Mouse (Mus musculus) lung, postnatal 14 days (tissue): ENCODE data around the gene Mars.
A peak's percentile ranks its signal among the peaks of the same experiment; 100 is the strongest.

ENCODE experiments used
- DNase-seq: peaks from one replicate; pipeline ENCODE4 v3.0.0; 2021

The Mars gene

GRCm38 (mm10) chr10:127311476-127312355 is at the start of gene Mars:
TSS of gene Mars (minus strand) at chr10:127311786.
- DNase-seq: peak; percentile 95

- no peak for DNase-seq
Observed at GRCm38 (mm10) chr10:127360714-127361113, 49.1 kb upstream of the Mars start.

GRCm38 (mm10) chr10:127355336-127355735 is 43.8 kb upstream of the Mars start:
- DNase-seq: no peak

- DNase-seq: no peak
Observed at GRCm38 (mm10) chr10:127353909-127354895, 42.6 kb upstream of the Mars start, which contains the start of gene Inhbe. TSS of gene Inhbe (minus strand) at chr10:127354411.

GRCm38 (mm10) chr10:127352766-127353165 is 41.2 kb upstream of the Mars start:
- no peak for DNase-seq

GRCm38 (mm10) chr10:127352187-127352586 is 40.6 kb upstream of the Mars start:
- no peak for DNase-seq

GRCm38 (mm10) chr10:127351719-127352118 is 40.1 kb upstream of the Mars start:
- DNase-seq: no peak

- DNase-seq: no peak
Observed at GRCm38 (mm10) chr10:127351285-127351595, 39.7 kb upstream of the Mars start.

GRCm38 (mm10) chr10:127350594-127351284 is 39.2 kb upstream of the Mars start:
- peak; percentile 78 for DNase-seq

- DNase-seq: no peak
Observed at GRCm38 (mm10) chr10:127349810-127350209, 38.2 kb upstream of the Mars start.

GRCm38 (mm10) chr10:127348957-127349356 is 37.4 kb upstream of the Mars start:
- DNase-seq: no peak

- no peak for DNase-seq
Observed at GRCm38 (mm10) chr10:127346173-127346572, 34.6 kb upstream of the Mars start.

GRCm38 (mm10) chr10:127343029-127343428 is 31.4 kb upstream of the Mars start:
- no peak for DNase-seq

GRCm38 (mm10) chr10:127341891-127342639 is 30.5 kb upstream of the Mars start, which contains the start of gene Gli1:
TSS of gene Gli1 (minus strand) at chr10:127341974.
- DNase-seq: peak; percentile 90

GRCm38 (mm10) chr10:127341360-127341690 is 29.7 kb upstream of the Mars start:
- no peak for DNase-seq

GRCm38 (mm10) chr10:127340577-127341359 is 29.2 kb upstream of the Mars start:
- DNase-seq: no peak

- DNase-seq: peak; percentile 69
Observed at GRCm38 (mm10) chr10:127339683-127340576, 28.3 kb upstream of the Mars start.

GRCm38 (mm10) chr10:127338930-127339682 is 27.5 kb upstream of the Mars start:
- DNase-seq: peak; percentile 91

GRCm38 (mm10) chr10:127337536-127338099 is 26.0 kb upstream of the Mars start:
- no peak for DNase-seq
